Mouse (Mus musculus): ENCODE measurements around the gene Scamp1. TPM values are rescaled to one million over a fixed set of nuclear protein-coding genes. Genes with fewer than 3 reads are reported as not detected.

Gene Scamp1
- polyA plus RNA-seq, 1 experiment from 2014 or later, result 21.5 TPM

- Histone ChIP-seq H3K36me3 (ENCODE audit: control insufficient read depth, insufficient read depth, low read length) (no peaks in the 10 kb centered on the region), H3K4me3 (ENCODE audit: control insufficient read depth in 1 of 2, insufficient read depth in 1 of 2, low read depth in 1 of 2, low read length in 2 of 2) (no peak overlapping the region), H3K9ac (ENCODE audit: low read length) (no peak overlapping the region), H3K27ac (replicated peaks in 1 of 2; ENCODE audit: control insufficient read depth in 1 of 2, insufficient read depth in 1 of 2, low read depth in 2 of 2, low read length in 2 of 2) (no peak overlapping the region), H3K9me3 (ENCODE audit: control insufficient read depth, low read length) (no peaks in the 10 kb centered on the region), H3K27me3 (ENCODE audit: control insufficient read depth, insufficient read depth, low read length) (no peaks in the 10 kb centered on the region), H3K4me2 (ENCODE audit: low read length) (no peak overlapping the region), H3K4me1 (ENCODE audit: control insufficient read depth in 2 of 2, insufficient read depth in 2 of 2, low read length in 2 of 2) (no peaks in the 10 kb centered on the region; a peak in 1 of 4 replicates)
- no peak for ATAC-seq (ENCODE audit: insufficient number of reproducible peaks, insufficient read depth, low FRiP score, low read depth)
- 89% methylated on average over 10 of the region's 10 CpGs for WGBS
These were observed 132.8 kb downstream of the Scamp1 start for GRCm38 (mm10) chr13:94152836-94153235.

Other genes with a start within 250 kb of the Scamp1 start
- 19.0 and 21.8 TPM in 2 replicates for gene Lhfpl2, start 228.1 kb downstream of the Scamp1 start, polyA plus RNA-seq (2014; fragmentation: Nextera tagmentation; extraction: Ambion mirVana)
- 34.4 and 35.5 TPM in 2 replicates for gene Ap3b1, start 73.1 kb upstream of the Scamp1 start, polyA plus RNA-seq (2014; fragmentation: Nextera tagmentation; extraction: Ambion mirVana)

All from heart, embryonic 14.5 days (tissue).